Mouse (Mus musculus): ENCODE results near the gene Agap1.

The Agap1 gene

GRCm38 (mm10) chr1:89457126-89458031 lies 2.8 kb downstream of the Agap1 start:
- DNase-seq, result peak; percentile 46 to 59

- no peak for DNase-seq
Measured at GRCm38 (mm10) chr1:89461881-89462280, 7.3 kb downstream of the Agap1 start.

DNA sequence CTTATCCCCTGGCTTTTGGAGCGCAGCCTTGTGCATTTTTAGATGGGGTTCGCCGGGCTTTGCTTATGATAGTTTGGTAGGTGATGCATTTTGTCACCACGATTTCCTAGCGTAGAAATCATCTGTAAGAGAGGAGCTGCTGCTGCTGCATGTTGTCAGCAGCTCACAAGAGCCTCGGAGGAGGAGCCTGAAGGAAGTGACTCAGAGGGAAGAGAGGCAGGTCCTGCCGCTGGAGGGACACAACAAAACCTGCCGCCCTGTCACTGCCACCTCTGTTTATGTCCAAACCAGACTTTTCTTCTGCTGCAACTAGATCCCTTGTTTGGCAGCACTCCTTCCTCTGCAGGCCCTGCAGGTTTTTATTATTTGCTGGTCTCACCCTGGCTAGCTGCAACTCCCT lies 8.5 kb downstream of the Agap1 start:
- DNase-seq, result no peak

GRCm38 (mm10) chr1:89465417-89466002 lies 10.9 kb downstream of the Agap1 start:
- DNase-seq, result no peak

- DNase-seq, result peak in 1 of 2 experiments; percentile 57
Measured at GRCm38 (mm10) chr1:89467321-89468069, 12.9 kb downstream of the Agap1 start.

DNA sequence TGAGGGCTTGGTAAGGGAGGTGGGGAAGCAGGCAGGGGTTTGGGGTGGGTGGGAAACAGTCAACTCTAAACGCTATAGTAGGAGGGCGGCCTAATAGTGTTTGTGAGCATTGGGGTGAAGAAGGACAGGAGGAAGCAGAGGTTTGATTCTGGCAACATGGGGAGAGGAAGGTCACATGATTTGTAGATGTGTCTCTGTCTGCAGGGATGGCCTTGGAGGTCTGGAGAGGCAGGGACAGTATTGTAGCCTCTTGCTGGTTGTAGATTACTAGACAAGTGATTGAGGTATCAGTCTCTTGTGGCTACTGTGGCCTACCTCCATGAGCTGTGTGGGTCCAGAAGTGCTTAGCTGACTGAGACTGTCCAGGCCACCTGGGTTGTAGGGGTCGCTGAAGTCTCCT lies 13.5 kb downstream of the Agap1 start:
- DNase-seq, result no peak

- no peak for DNase-seq
Measured at GRCm38 (mm10) chr1:89471430-89471829, 16.8 kb downstream of the Agap1 start.

DNA sequence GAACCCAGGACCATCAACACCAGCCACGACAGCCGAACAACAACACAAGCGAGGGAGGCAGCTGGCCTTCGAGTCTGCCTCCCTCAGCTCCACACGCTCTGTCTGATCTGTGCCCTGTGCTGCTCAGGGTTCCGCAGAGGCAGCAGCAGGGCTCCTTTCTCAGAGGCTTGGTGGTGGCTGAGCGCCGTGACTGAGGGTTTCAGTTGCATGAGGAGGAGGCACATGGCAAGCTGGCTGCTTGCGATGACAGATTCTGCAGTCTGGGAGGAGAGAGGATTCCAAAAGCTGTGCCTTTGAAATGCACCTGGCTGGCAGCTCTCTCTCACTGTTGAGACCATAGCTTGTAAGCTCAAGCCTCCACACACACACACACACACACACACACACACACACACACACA lies 17.3 kb downstream of the Agap1 start:
- peak in 1 of 2 experiments; percentile 31 for DNase-seq

GRCm38 (mm10) chr1:89473946-89474345 lies 19.3 kb downstream of the Agap1 start:
- DNase-seq, result no peak

DNA sequence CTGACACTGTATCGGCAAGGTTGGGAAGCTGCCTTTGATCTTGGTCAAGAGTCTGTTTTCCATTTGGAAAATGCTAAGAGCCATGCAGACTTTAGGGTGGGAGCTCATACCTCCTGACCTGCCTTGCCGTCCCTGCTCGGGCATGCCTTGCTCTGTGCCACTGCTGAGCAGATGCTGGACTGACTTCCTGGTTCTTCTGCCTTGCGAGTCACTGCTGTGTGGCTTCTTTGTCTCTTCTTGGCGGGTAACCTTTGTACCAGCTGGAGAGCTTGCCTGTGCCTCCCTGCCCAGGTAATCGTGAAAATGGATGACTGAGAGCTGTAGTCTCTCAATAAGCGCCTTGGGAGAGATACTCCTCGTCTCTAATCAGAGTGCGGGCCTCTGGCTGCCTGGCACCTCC lies 20.2 kb downstream of the Agap1 start:
- DNase-seq, result no peak

DNA sequence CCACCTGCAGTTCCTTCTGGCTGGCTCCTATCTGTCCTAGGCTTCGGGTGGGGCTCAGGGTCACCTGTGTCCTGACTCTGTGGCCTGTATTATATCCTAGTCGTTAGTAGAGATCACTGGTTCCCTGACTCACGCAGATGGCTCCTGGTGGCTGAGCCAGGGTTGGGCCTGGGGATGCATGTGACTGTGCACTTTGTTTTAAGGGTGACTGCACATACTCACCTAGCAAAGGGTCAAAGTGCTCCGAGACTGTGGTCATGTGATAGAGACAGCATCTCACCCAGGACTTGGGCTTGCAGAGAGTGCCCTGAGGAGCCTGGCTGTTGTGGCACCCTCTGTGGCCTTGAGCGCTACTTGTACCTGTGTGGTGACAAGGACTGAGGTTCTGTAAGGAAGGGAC lies 22.4 kb downstream of the Agap1 start:
- DNase-seq, result no peak

DNA sequence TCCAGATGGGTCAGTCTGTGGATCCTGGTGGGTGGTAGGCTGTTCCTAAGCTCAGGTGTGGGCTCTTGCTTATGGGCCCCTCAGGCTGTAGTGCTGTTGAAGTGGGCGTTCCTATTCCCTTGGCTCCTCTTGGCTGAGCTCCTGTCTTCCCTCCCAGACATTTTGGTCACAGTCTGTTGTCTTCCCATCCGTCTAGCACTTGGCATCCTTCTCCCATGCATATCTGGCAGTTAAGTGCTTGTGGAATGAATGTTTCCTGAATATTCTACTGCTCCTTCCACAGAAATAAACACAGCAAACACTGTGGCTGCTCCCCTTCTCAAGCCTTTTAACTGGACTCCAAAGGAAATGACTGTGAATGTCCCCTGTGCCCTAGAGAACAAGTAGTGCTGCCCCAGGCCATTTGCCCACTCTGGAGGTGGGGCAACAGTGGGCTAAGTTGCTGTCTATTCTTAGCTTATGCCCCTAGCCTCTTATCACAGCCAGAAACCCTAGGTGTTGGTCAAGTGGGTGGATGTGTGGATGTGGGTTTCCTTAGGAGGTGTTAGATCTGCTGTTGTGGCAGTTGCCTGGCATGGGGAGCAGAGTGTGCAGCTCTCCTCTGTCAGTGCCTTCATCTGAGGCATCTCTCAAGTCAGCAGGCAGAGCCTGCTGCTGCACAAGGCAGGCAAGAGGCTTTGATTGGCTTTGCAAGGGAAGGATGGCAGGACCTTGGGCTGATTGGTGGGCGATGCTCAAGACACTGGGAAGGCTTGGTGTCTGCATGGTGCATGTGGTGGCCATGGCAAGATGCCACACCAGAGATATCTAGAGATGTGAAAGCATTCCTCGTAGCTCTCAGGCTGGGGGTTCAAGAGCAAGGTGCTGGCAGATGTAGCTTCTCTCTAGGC lies 24.2 kb downstream of the Agap1 start:
- DNase-seq, result peak in 1 of 2 experiments; percentile 40

- DNase-seq, result no peak
Measured at GRCm38 (mm10) chr1:89481154-89481553, 26.5 kb downstream of the Agap1 start.

- DNase-seq, result no peak
Measured at GRCm38 (mm10) chr1:89482812-89483211, 28.2 kb downstream of the Agap1 start.

DNA sequence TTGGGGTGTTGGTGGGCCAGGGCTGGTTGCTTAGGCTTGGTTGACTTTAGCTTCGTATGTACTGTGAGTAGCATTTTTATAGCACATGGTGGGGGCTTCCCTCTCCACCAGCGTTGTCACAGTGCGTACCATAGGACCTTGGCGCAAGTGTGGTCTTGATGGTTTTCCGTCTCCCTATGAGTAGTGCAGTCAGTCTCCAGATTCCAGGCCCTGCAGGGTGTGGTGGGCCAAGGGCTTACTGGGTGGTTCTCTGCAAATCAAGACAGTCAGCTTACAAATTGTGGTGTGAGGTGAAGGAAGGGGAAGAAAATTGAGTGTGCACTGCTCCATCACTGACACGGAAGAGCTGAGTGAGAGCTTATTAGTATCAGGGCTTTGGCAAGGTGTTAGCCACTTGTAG lies 32.3 kb downstream of the Agap1 start:
- no peak for DNase-seq

GRCm38 (mm10) chr1:89489111-89489971 lies 34.7 kb downstream of the Agap1 start:
- DNase-seq, result peak; percentile 58

DNA sequence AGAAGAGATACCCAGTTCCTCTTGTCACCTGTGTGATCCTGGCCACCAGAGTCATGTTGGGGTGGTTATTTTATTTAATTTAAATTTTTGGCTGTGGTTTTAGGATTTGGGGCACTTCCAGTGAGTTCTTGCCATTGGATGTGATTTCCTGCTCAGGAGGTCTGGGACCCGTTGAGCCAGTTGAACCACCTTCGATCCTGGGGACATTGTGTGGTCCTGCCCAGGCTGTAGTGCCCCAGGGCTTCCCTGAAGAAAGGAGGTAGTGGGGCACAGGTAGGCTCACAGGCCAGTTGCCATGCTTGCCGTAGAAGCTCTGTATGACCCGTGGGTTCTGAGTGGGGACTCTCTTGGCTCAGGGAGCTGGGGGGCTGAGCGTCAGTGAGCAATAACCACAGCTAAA lies 38.6 kb downstream of the Agap1 start:
- no peak for DNase-seq

GRCm38 (mm10) chr1:89494816-89495215 lies 40.2 kb downstream of the Agap1 start:
- DNase-seq, result no peak

DNA sequence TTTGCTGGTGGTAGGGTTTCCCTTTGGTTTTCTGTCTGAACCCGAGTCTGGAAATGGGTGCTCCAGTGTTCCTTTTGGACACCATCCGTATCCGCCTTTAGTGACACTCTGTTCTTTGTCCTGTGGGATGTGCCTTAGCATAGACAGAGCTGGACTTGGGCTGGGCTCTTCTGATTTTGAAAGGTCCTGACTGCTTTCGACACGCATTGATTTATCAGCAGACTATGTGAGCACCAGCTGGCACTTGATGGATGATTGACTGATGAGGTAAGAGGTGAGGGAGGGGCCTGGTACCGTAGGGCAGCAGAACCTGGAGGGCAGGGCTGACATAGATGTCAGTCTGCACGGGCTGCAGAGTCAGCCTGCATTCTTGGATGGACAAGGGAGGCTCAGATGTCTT lies 41.6 kb downstream of the Agap1 start:
- no peak for DNase-seq

- DNase-seq, result peak in 1 of 2 experiments; percentile 36
Measured at GRCm38 (mm10) chr1:89500925-89501324, 46.3 kb downstream of the Agap1 start.

- DNase-seq, result no peak
Measured at GRCm38 (mm10) chr1:89501346-89501745, 46.7 kb downstream of the Agap1 start.

Data from cerebellum, postnatal 10 days (tissue).